Mouse (Mus musculus) midbrain, embryonic 16.5 days (tissue): ENCODE results near the gene Arpc1a. TPM values are rescaled to one million over a fixed set of nuclear protein-coding genes. Genes with fewer than 3 reads are reported as not detected.
A peak's percentile ranks its signal among the peaks of the same experiment; 100 is the strongest.
"Not testable (repeated sequence)": the region's sequence is repeated elsewhere in the genome, so short reads cannot be mapped to it uniquely, and the experiment has no call there.

Experiments used
- ATAC-seq: fragments of 200-750 bp; cut with Nextera tagmentation; 2 replicates; pipeline ENCODE4 v1.8.0; 2017; ENCODE audit warnings: moderate TSS enrichment
- H3K27ac ChIP-seq: fragments of 300-500 bp; sonication (generic); 2 replicates; pipeline ENCODE4 v1.5.1; 2014; ENCODE audit warnings: mild to moderate bottlenecking, low read length, mixed read lengths
- H3K27me3 ChIP-seq: fragments of 300-500 bp; sonication (generic); 2 replicates; pipeline ENCODE4 v1.6.1; 2014; ENCODE audit warnings: low read depth, low read length, mixed read lengths; ENCODE audit not compliant: control insufficient read depth, insufficient read depth
- H3K36me3 ChIP-seq: fragments of 300-500 bp; sonication (generic); 2 replicates; pipeline ENCODE4 v1.6.1; 2014; ENCODE audit warnings: mild to moderate bottlenecking, low read length, moderate library complexity, mixed read lengths; ENCODE audit not compliant: control insufficient read depth, insufficient read depth
- H3K4me1 ChIP-seq: fragments of 300-500 bp; sonication (generic); 2 replicates; pipeline ENCODE4 v1.6.1; 2014; ENCODE audit warnings: mild to moderate bottlenecking, low read length, mixed read lengths; ENCODE audit not compliant: control insufficient read depth, insufficient read depth
- H3K4me2 ChIP-seq: fragments of 300-500 bp; sonication (generic); 2 replicates; pipeline ENCODE4 v1.6.1; 2014; ENCODE audit warnings: mild to moderate bottlenecking, low read length, mixed read lengths
- H3K4me3 ChIP-seq: fragments of 300-500 bp; sonication (generic); 2 replicates; pipeline ENCODE4 v1.5.1; 2014; ENCODE audit warnings: low read depth, mild to moderate bottlenecking, low read length, moderate library complexity, mixed read lengths
- H3K9ac ChIP-seq: fragments of 300-500 bp; sonication (generic); 2 replicates; pipeline ENCODE4 v1.6.1; 2014; ENCODE audit warnings: low read depth, low read length, mixed read lengths
- H3K9me3 ChIP-seq: fragments of 300-500 bp; sonication (generic); replicated peaks from 2 replicates; pipeline ENCODE4 v1.6.1; 2014; ENCODE audit warnings: mild to moderate bottlenecking, low read length, mixed read lengths; ENCODE audit not compliant: control insufficient read depth, poor library complexity, severe bottlenecking
- WGBS: fragments of 180-500 bp; shearing (Covaris S2); extraction: QIAGEN DNeasy Blood & Tissue Kit; methylation state at CpG from one replicate; pipeline ENCODE4 v1.1.7; 2014; 5-methylcytosine and 5-hydroxymethylcytosine counted together
- polyA plus RNA-seq: library from polyadenylated mRNA; unstranded; fragments of >200 nt; fragmentation: Nextera tagmentation; extraction: Ambion mirVana; gene quantifications from 2 replicates; pipeline ENCODE4 v1.2.1, GENCODE M21; 2015

Arpc1a gene
- polyA plus RNA-seq, 1 experiment from 2014 or later = 277 TPM

GRCm38 (mm10) chr5:145123396-145123795 lies 39.8 kb downstream of the Arpc1a start:
- ATAC-seq = no peak
- no peak overlapping the region for H3K4me3 ChIP-seq
- H3K27me3 ChIP-seq = no peaks in the 10 kb centered on the region
- H3K9ac ChIP-seq = no peak overlapping the region
- no peaks in the 10 kb centered on the region for H3K4me1 ChIP-seq
- H3K9me3 ChIP-seq = no peaks in the 10 kb centered on the region
- no peak overlapping the region for H3K4me2 ChIP-seq
- peaks cover 14% of the 10 kb centered on the region for H3K36me3 ChIP-seq
- H3K27ac ChIP-seq = no peak overlapping the region
- 93% methylated on average over 19 of the region's 19 CpGs for WGBS

GRCm38 (mm10) chr5:145126580-145126979 lies 43.0 kb downstream of the Arpc1a start:
- no peaks in the 10 kb centered on the region for H3K4me1 ChIP-seq
- 96% methylated on average over 9 of the region's 9 CpGs for WGBS
- H3K4me2 ChIP-seq = no peak overlapping the region
- no peak overlapping the region for H3K4me3 ChIP-seq
- H3K27ac ChIP-seq = no peak overlapping the region
- no peaks in the 10 kb centered on the region for H3K9me3 ChIP-seq
- no peaks in the 10 kb centered on the region for H3K27me3 ChIP-seq
- ATAC-seq = no peak
- H3K36me3 ChIP-seq = peaks cover 38% of the 10 kb centered on the region
- H3K9ac ChIP-seq = no peak overlapping the region

- WGBS = 96% methylated on average over 4 of the region's 4 CpGs
- Histone ChIP-seq H3K4me2 (no peak overlapping the region), H3K36me3 (peaks cover 52% of the 10 kb centered on the region)
Observed at GRCm38 (mm10) chr5:145129124-145129523, 45.5 kb downstream of the Arpc1a start.

GRCm38 (mm10) chr5:145129773-145130172 lies 46.1 kb downstream of the Arpc1a start:
- not testable (repeated sequence) for H3K4me3 ChIP-seq, H3K27me3 ChIP-seq, H3K27ac ChIP-seq, H3K4me1 ChIP-seq, H3K4me2 ChIP-seq, H3K9me3 ChIP-seq, ATAC-seq, H3K9ac ChIP-seq
- peaks cover 59% of the 10 kb centered on the region for H3K36me3 ChIP-seq
- WGBS = 99% methylated on average over 6 of the region's 6 CpGs

More at GRCm38 (mm10) chr5:145129124-145129523, 45.5 kb downstream of the Arpc1a start:
- Histone ChIP-seq H3K4me3 (no peak overlapping the region), H3K9ac (no peak overlapping the region), H3K9me3 (no peaks in the 10 kb centered on the region), H3K27ac (no peak overlapping the region), H3K27me3 (no peaks in the 10 kb centered on the region), H3K4me1 (no peaks in the 10 kb centered on the region)
- ATAC-seq = no peak

- Histone ChIP-seq H3K27ac (no peak overlapping the region), H3K9me3 (no peaks in the 10 kb centered on the region), H3K9ac (no peak overlapping the region), H3K4me2 (no peak overlapping the region), H3K27me3 (no peaks in the 10 kb centered on the region), H3K4me3 (no peak overlapping the region), H3K4me1 (no peaks in the 10 kb centered on the region), H3K36me3 (peaks cover 61% of the 10 kb centered on the region)
- WGBS = 92% methylated on average over 11 of the region's 11 CpGs
- ATAC-seq = no peak
Observed at GRCm38 (mm10) chr5:145130191-145130590, 46.6 kb downstream of the Arpc1a start.

GRCm38 (mm10) chr5:145130995-145131394 lies 47.4 kb downstream of the Arpc1a start:
- Histone ChIP-seq H3K9me3 (no peaks in the 10 kb centered on the region), H3K4me1 (no peaks in the 10 kb centered on the region), H3K36me3 (peaks cover 61% of the 10 kb centered on the region), H3K4me3 (no peak overlapping the region), H3K9ac (no peak overlapping the region), H3K27me3 (no peaks in the 10 kb centered on the region), H3K27ac (no peak overlapping the region), H3K4me2 (no peak overlapping the region)
- ATAC-seq = no peak
- WGBS = 93% methylated on average over 3 of the region's 3 CpGs

GRCm38 (mm10) chr5:145133275-145133674 lies 49.6 kb downstream of the Arpc1a start:
- H3K27me3 ChIP-seq, H3K4me3 ChIP-seq, H3K9me3 ChIP-seq, H3K4me2 ChIP-seq, H3K4me1 ChIP-seq, H3K27ac ChIP-seq, ATAC-seq, H3K9ac ChIP-seq: not testable (repeated sequence)
- H3K36me3 ChIP-seq = peaks cover 53% of the 10 kb centered on the region
- WGBS = 86% methylated on average over 6 of the region's 6 CpGs

GRCm38 (mm10) chr5:145138836-145139235 lies 55.2 kb downstream of the Arpc1a start:
- Histone ChIP-seq H3K36me3 (peaks cover 22% of the 10 kb centered on the region), H3K27me3 (no peaks in the 10 kb centered on the region), H3K27ac (no peak overlapping the region), H3K4me1 (peaks cover 25% of the 10 kb centered on the region), H3K9ac (peak overlapping the region; percentile 76), H3K4me2 (peak overlapping the region; percentile 89), H3K9me3 (no peaks in the 10 kb centered on the region), H3K4me3 (peak overlapping the region; percentile 83)
- no peak for ATAC-seq
- WGBS = 13% methylated on average over 6 of the region's 6 CpGs

- peak within 1 kb of the TSS; percentile 97 for H3K27ac ChIP-seq
- H3K36me3 ChIP-seq = peaks cover 17% of the 10 kb centered on the region
- H3K4me3 ChIP-seq = peak within 1 kb of the TSS; percentile 83
- no peaks in the 10 kb centered on the region for H3K9me3 ChIP-seq
- under 1% methylated on average over 79 of the region's 84 CpGs for WGBS
- peaks cover 25% of the 10 kb centered on the region for H3K4me1 ChIP-seq
- H3K27me3 ChIP-seq = no peaks in the 10 kb centered on the region
- H3K9ac ChIP-seq = peak within 1 kb of the TSS; percentile 76
- peak within 1 kb of the TSS; percentile 89 for H3K4me2 ChIP-seq
- peak; percentile 94 for ATAC-seq
Observed at GRCm38 (mm10) chr5:145139571-145140519, 56.2 kb downstream of the Arpc1a start, which contains the start of the genes Pdap1 and Bud31. Pdap1 (minus strand) TSS chr5:145140238. Bud31 (plus strand) TSS chr5:145140362.
